Mouse (Mus musculus): Measurements from ENCODE around the gene Ankrd9.

DNA sequence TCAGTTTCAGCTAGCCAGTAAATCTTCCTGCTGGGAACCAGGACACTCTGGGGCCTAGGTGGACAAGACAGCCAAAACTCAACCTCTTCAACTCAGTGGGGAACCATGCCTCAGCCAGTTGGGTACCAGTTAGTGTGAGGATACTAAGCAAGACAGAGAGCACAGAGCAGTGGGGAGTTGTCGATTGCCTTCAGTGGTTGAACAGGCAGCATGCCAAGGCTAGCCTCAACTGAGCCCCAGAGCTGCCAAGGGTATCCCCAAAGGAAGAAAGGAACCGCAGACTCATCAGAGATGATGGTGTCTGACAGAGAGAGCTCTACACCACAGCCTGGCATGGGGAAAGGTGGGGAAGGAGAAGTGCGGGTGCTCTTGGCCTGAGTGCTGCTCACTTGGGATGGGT, 38.0 kb downstream of the Ankrd9 start:
- TF ChIP-seq CTCF (IDR thresholded peaks at IDR 0.05; ENCODE audit: low read depth, low read length) (no peak), POLR2A (IDR thresholded peaks at IDR 0.05; ENCODE audit: borderline replicate concordance, low read depth, low read length) (no peak)
